Mouse (Mus musculus) spleen, adult 2 months (tissue): ENCODE results near the gene Foxp4.

ENCODE experiments used
- CTCF ChIP-seq: fragments of 200-500 bp; IDR thresholded peaks from 2 replicates; pipeline ENCODE4 v1.5.1; 2011; ENCODE audit warnings: mild to moderate bottlenecking, inconsistent platforms; ENCODE audit not compliant: insufficient read depth, insufficient read length, insufficient replicate concordance; ENCODE audit errors: extremely low read depth
- POLR2A ChIP-seq: fragments of 200-500 bp; IDR thresholded peaks from 2 replicates; pipeline ENCODE4 v1.6.1; 2011; ENCODE audit warnings: low read depth, low read length, inconsistent platforms

GRCm38 (mm10) chr17:47924383-47925339 is at the start of gene Foxp4:
- TF ChIP-seq POLR2A (peak; percentile 28), CTCF (no peak)
